Mouse (Mus musculus) spleen, postnatal 14 days (tissue): ENCODE measurements around the gene Gm16451.
"Not testable (repeated sequence)": the region's sequence is repeated elsewhere in the genome, so short reads cannot be mapped to it uniquely, and the experiment has no call there.

Source experiments
- DNase-seq, 2 experiments: peaks; one replicate each; pipeline ENCODE4 v3.0.0; 2021 to 2022; ENCODE audit warnings: low spot score in 2 of 2

The Gm16451 gene

DNA sequence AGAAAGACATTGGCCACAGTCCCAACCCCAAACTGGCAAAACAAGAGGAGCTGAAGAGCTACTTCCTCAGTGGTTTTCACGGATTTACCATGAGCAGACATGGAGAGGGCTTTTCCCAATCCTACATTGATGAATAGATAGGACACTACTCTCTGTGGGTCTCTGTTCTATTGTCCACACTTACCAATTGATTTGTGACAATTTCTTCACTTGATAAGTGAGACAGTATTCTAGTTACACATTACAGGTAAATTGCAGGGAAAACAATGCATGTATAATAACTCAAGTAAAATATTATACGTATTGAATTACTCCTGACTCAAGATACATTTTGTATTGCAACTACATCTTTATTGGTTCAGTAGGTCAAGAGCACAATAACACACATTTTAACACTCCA, at the start of gene Gm16451:
Gene Gm16451 (minus strand): TSS at position 101 of the 400 bp plus-strand sequence.
- not testable (repeated sequence) for DNase-seq

DNA sequence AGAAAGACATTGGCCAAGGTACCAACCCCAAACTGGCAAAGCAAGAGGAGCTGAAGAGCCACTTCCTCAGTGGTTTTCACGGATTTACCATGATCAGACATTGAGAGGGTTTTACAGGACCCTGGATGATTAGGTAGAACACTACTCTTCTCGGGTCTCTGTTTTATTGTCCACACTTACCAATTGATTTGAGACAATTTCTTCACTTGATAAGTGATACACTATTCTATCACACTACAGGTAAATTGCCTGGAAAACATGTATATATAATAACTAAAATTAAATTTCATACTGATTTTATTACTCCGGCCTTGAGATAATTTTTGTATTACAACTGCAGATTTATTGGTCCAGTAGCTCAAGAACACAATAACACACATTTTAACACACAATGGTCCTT, 45.9 kb upstream of the Gm16451 start, which contains the start of gene Vmn1r142:
Gene Vmn1r142 (minus strand): TSS at position 101 of the 400 bp plus-strand sequence.
- not testable (repeated sequence) for DNase-seq

GRCm38 (mm10) chr7:22134641-22135040, 16.6 kb upstream of the Gm16451 start, which contains the start of gene Gm10666:
Gm10666 (minus strand) TSS chr7:22134741.
- not testable (repeated sequence) for DNase-seq

DNA sequence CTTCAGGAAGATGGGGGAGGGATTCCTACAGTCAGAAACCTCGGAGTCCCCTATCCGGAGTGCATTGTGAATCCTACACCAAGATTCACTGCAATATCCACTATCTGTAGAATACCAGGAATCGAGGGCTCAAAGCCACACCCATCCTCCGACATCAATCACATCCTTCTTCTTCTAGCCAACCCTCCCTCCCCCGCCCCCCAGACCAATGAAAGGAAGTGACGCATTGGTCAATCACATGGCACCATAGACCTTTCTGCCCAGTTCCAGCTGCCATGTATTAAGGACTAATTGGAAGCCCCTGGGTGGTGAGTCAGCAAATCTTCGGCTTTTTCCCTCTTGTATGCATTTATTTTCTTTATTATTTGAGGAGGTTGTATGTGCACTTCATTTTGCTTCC, 49.3 kb downstream of the Gm16451 start, which contains the start of gene Vmn1r139:
Gene Vmn1r139 (plus strand): TSS at position 301 of the 400 bp plus-strand sequence.
- not testable (repeated sequence) for DNase-seq
